Mouse (Mus musculus) forebrain, embryonic 10.5 days (tissue): ENCODE measurements around the gene Olfr764-ps1. TPM values are rescaled to one million over a fixed set of nuclear protein-coding genes. Genes with fewer than 3 reads are reported as not detected.
"Not testable (repeated sequence)": the region's sequence is repeated elsewhere in the genome, so short reads cannot be mapped to it uniquely, and the experiment has no call there.

Experiments
- DNase-seq: peaks from one replicate; pipeline ENCODE4 v3.0.0-alpha.2; 2017; ENCODE audit warnings: low spot score; ENCODE audit errors: extremely low spot score
- H3K27ac ChIP-seq: fragments of 300-500 bp; sonication (generic); 2 replicates; pipeline ENCODE4 v1.5.1; 2016; ENCODE audit warnings: mild to moderate bottlenecking
- H3K27me3 ChIP-seq: fragments of 300-500 bp; sonication (generic); 2 replicates; pipeline ENCODE4 v1.6.1; 2016; ENCODE audit warnings: mild to moderate bottlenecking; ENCODE audit not compliant: poor library complexity, severe bottlenecking
- H3K36me3 ChIP-seq: fragments of 300-500 bp; sonication (generic); replicated peaks from 2 replicates; pipeline ENCODE4 v1.6.1; 2016; ENCODE audit warnings: mild to moderate bottlenecking, moderate library complexity
- H3K4me1 ChIP-seq: fragments of 300-500 bp; sonication (generic); 2 replicates; pipeline ENCODE4 v1.6.1; 2016
- H3K4me3 ChIP-seq: fragments of 300-500 bp; sonication (generic); 2 replicates; pipeline ENCODE4 v1.5.1; 2016; ENCODE audit warnings: mild to moderate bottlenecking, moderate library complexity
- H3K9me3 ChIP-seq: fragments of 300-500 bp; sonication (generic); 2 replicates; pipeline ENCODE4 v1.6.1; 2016; ENCODE audit warnings: mild to moderate bottlenecking, moderate library complexity
- WGBS: fragments of 180-500 bp; shearing (Covaris S2); methylation state at CpG from one replicate; pipeline ENCODE4 v1.1.7; 2016; 5-methylcytosine and 5-hydroxymethylcytosine counted together
- polyA plus RNA-seq: library from polyadenylated mRNA; unstranded; fragments of >200 nt; fragmentation: Nextera tagmentation; extraction: Ambion mirVana; gene quantifications from 2 replicates; pipeline ENCODE4 v1.2.1, GENCODE M21; 2016

Olfr764-ps1 gene
- not detected in 2 replicates for polyA plus RNA-seq

GRCm38 (mm10) chr10:129039796-129040195, at the start of gene Olfr764-ps1:
TSS of gene Olfr764-ps1 (minus strand) at chr10:129039896.
- Histone ChIP-seq H3K4me3 (no peak within 1 kb of the TSS), H3K4me1 (no peaks in the 10 kb centered on the region), H3K27ac (no peak within 1 kb of the TSS), H3K36me3 (no peaks in the 10 kb centered on the region), H3K9me3 (no peaks in the 10 kb centered on the region; the same call in 1 of the 2 replicates), H3K27me3 (no peaks in the 10 kb centered on the region)
- DNase-seq = no peak
- WGBS = 83% methylated on average over 3 of the region's 3 CpGs

GRCm38 (mm10) chr10:129082810-129083209, 43.1 kb upstream of the Olfr764-ps1 start, which contains the start of gene Olfr767:
TSS of gene Olfr767 (minus strand) at chr10:129082910.
- DNase-seq, H3K27me3 ChIP-seq, H3K27ac ChIP-seq, H3K9me3 ChIP-seq, H3K4me3 ChIP-seq, H3K4me1 ChIP-seq, H3K36me3 ChIP-seq: not testable (repeated sequence)

GRCm38 (mm10) chr10:129068877-129069276, 29.2 kb upstream of the Olfr764-ps1 start, which contains the start of gene Olfr766-ps1:
TSS of gene Olfr766-ps1 (minus strand) at chr10:129068977.
- H3K27me3 ChIP-seq = no peaks in the 10 kb centered on the region
- no peak within 1 kb of the TSS for H3K4me3 ChIP-seq
- no peak within 1 kb of the TSS for H3K27ac ChIP-seq
- H3K9me3 ChIP-seq = no peaks in the 10 kb centered on the region
- H3K4me1 ChIP-seq = no peaks in the 10 kb centered on the region
- 90% methylated on average over 2 of the region's 2 CpGs for WGBS
- no peaks in the 10 kb centered on the region for H3K36me3 ChIP-seq
- DNase-seq = no peak

DNA sequence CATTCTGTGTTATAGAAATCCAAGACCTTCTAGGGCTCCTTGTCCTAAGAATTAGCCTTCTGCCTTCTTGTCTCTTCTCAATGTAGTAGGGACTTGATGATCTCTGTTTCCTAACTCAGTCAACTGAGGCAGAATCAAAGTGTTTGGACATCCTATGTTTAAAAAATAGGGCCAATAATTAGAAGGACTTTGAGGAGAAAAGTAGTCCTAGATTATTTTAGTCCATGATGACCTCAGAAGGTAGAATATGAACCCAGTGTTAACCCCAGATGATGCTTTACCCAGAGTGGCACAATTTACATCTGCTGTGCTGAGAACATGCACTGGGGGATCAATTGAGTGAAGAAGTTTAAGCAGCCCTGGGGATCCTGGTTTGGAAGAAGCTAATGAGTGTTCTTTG, 10.2 kb upstream of the Olfr764-ps1 start, which contains the start of gene Olfr765:
TSS of gene Olfr765 (minus strand) at position 101 of the 400 bp plus-strand sequence.
- H3K4me3 ChIP-seq, DNase-seq, H3K36me3 ChIP-seq, H3K4me1 ChIP-seq, H3K27ac ChIP-seq, H3K27me3 ChIP-seq, H3K9me3 ChIP-seq: not testable (repeated sequence)

GRCm38 (mm10) chr10:129028343-129028742, 11.4 kb downstream of the Olfr764-ps1 start:
- no peak overlapping the region for H3K27ac ChIP-seq
- no peak overlapping the region for H3K4me3 ChIP-seq
- no peak for DNase-seq
- H3K27me3 ChIP-seq = no peaks in the 10 kb centered on the region
- H3K9me3 ChIP-seq = no peaks in the 10 kb centered on the region
- WGBS = 87% methylated on average over 2 of the region's 2 CpGs
- no peaks in the 10 kb centered on the region for H3K36me3 ChIP-seq
- H3K4me1 ChIP-seq = no peaks in the 10 kb centered on the region

- WGBS = 62% methylated on average over 3 of the region's 3 CpGs
Observed at GRCm38 (mm10) chr10:129026018-129026662, 13.6 kb downstream of the Olfr764-ps1 start.

GRCm38 (mm10) chr10:129023319-129023718, 16.4 kb downstream of the Olfr764-ps1 start:
- H3K4me3 ChIP-seq = no peak overlapping the region

More at GRCm38 (mm10) chr10:129026018-129026662, 13.6 kb downstream of the Olfr764-ps1 start:
- no peak overlapping the region for H3K4me3 ChIP-seq
- no peaks in the 10 kb centered on the region for H3K27me3 ChIP-seq
- no peaks in the 10 kb centered on the region for H3K9me3 ChIP-seq
- H3K27ac ChIP-seq = no peak overlapping the region
- no peaks in the 10 kb centered on the region for H3K36me3 ChIP-seq
- no peaks in the 10 kb centered on the region for H3K4me1 ChIP-seq
- DNase-seq = peak; percentile 56

DNA sequence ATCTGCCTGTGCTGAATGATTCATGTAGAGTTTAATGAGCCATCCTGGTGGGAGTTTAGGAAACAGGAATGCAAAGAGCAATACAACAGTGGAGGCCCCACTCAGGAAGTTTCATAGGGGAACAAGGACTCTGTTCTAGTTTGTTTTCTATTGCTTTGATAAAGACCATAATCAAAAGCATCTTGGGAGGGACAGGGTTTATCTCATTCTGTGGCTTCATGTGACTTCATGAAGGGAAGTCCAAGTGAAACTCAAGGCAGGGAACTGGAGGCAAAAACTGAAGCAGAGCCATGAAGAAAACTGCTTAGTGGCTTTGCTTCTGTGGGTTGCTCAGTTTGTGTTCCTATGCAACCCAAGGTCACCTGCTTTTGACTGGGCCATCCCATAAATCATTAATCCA, 25.2 kb downstream of the Olfr764-ps1 start:
- H3K4me3 ChIP-seq = no peak overlapping the region
- no peak for DNase-seq
- no peaks in the 10 kb centered on the region for H3K4me1 ChIP-seq
- H3K36me3 ChIP-seq = no peaks in the 10 kb centered on the region
- H3K27me3 ChIP-seq = no peaks in the 10 kb centered on the region
- H3K9me3 ChIP-seq = no peaks in the 10 kb centered on the region
- H3K27ac ChIP-seq = no peak overlapping the region

More at GRCm38 (mm10) chr10:129023319-129023718, 16.4 kb downstream of the Olfr764-ps1 start:
- no peak overlapping the region for H3K27ac ChIP-seq
- no peaks in the 10 kb centered on the region for H3K4me1 ChIP-seq
- no peaks in the 10 kb centered on the region for H3K36me3 ChIP-seq
- DNase-seq = no peak
- H3K9me3 ChIP-seq = no peaks in the 10 kb centered on the region
- H3K27me3 ChIP-seq = no peaks in the 10 kb centered on the region

DNA sequence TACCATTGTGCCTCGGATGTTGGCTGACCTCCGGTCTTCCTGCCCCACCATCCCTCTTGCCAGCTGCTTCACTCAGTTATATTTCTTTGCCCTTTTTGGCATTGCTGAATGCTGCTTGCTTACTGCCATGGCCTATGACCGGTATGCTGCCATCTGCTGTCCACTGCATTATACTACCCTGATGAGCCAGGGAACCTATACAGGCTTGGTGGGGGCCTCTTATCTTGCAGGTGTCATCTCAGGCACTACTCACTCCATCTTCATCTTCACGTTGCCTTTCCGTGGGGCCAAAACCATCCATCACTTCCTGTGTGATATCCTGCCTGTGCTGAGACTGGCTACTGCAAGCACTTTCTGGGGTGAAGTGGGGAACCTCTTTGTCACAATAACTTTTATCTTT, 28.2 kb downstream of the Olfr764-ps1 start:
- not testable (repeated sequence) for DNase-seq, H3K36me3 ChIP-seq, H3K27ac ChIP-seq, H3K4me1 ChIP-seq, H3K4me3 ChIP-seq, H3K27me3 ChIP-seq, H3K9me3 ChIP-seq
- WGBS = 67% methylated on average over 2 of the region's 5 CpGs

- no peaks in the 10 kb centered on the region for H3K4me1 ChIP-seq
- H3K9me3 ChIP-seq = no peaks in the 10 kb centered on the region; the same call in 1 of the 2 replicates
- no peaks in the 10 kb centered on the region for H3K27me3 ChIP-seq
- no peak within 1 kb of the TSS for H3K4me3 ChIP-seq
- H3K27ac ChIP-seq = no peak within 1 kb of the TSS
- no peaks in the 10 kb centered on the region for H3K36me3 ChIP-seq
- 81% methylated on average over 2 of the region's 2 CpGs for WGBS
- DNase-seq = no peak
Observed at GRCm38 (mm10) chr10:129010288-129010841, 29.3 kb downstream of the Olfr764-ps1 start, which contains the start of gene Olfr763. TSS of gene Olfr763 (plus strand) at chr10:129010791.

GRCm38 (mm10) chr10:129004032-129004920, 35.4 kb downstream of the Olfr764-ps1 start:
- 75% methylated on average over 14 of the region's 14 CpGs for WGBS
- Histone ChIP-seq H3K4me1 (no peaks in the 10 kb centered on the region), H3K36me3 (no peaks in the 10 kb centered on the region), H3K9me3 (no peaks in the 10 kb centered on the region; the same call in 1 of the 2 replicates), H3K27me3 (no peaks in the 10 kb centered on the region), H3K4me3 (no peak overlapping the region), H3K27ac (no peak overlapping the region)
- no peak for DNase-seq

DNA sequence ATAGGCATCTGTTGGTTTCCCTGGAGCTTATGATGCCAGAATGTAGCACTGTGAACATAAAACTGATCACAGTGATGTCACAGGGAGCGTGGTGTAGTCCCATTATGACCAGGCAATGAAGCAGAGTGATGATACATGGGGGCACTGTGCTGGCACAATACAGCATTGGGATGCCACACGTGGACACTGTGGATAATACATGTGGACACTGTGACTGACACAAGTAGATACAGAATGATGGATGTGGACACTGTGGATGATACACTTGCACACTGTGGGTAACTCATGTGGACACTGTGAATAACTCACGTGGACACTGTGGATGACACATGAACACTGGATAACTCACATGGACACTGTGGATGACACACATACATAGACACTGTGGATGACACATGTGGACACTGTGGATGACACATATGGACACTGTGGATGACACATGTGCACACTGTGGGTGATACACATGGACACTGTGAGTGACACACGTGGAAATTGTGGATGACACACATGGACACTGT, 43.1 kb downstream of the Olfr764-ps1 start:
- no peaks in the 10 kb centered on the region for H3K9me3 ChIP-seq

More for the DNA sequence above, 43.1 kb downstream of the Olfr764-ps1 start:
- Histone ChIP-seq H3K4me1 (no peaks in the 10 kb centered on the region), H3K27ac (no peak overlapping the region), H3K4me3 (no peak overlapping the region), H3K27me3 (no peaks in the 10 kb centered on the region), H3K36me3 (no peaks in the 10 kb centered on the region)
- WGBS = 78% methylated on average over 4 of the region's 4 CpGs
- DNase-seq = no peak
